ENCODE assay signal across 9 mouse cellular contexts in the genomic region with DNA sequence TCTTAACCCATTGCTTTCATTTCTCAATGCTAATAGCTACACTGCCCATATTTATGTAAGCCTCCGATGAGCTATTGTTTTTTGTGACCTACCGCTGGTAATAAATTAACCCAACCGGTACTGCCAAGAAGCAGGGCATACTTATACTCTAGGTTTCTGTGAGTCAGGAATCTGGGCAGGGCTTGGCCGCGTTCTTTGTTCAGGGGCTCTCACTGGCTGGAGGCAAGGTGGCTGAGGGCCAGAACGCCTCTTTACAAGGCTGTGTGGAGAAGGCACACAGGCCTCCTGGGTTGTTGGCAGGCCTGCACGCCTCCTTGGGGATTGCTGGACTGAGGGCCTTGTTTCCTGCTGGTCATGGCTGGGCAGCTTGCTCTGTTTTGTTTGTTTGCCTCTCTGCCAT. TPM values are rescaled to one million over a fixed set of nuclear protein-coding genes. Genes with fewer than 3 reads are reported as not detected.
DNase-seq lines count a peak whose midpoint lies in the region; ATAC-seq and TF ChIP-seq lines count a peak whose summit lies in the region.
"Had no signal": no experiment of that assay in that cellular context is flagged by ENCODE, and none has a peak within 500 bp of the region (broad histone marks: within the 10 kb centered on the region; RNA-seq: fewer than 3 reads in every experiment).

No protein-coding gene starts in this region.

- no peaks in the 10 kb centered on the region for H3K9me3 ChIP-seq in heart, embryonic 16.5 days (replicated peaks; ENCODE audit: control insufficient read depth, low read length)
- no peaks in the 10 kb centered on the region for H3K9me3 ChIP-seq in midbrain, postnatal 0 days (ENCODE audit: low read length)
- H3K9me3 ChIP-seq: embryonic facial prominence, embryonic 12.5 days had no signal

- intact Hi-C loops in heart, postnatal 25 days (cut with DNase I), result no loop called here

- H3K27ac ChIP-seq in heart, embryonic 16.5 days (ENCODE audit: low read length), result peak overlapping the region; percentile 47; the same call in 1 of the 2 replicates
- H3K27ac ChIP-seq in midbrain, postnatal 0 days (ENCODE audit: low read depth, low read length), result no peak overlapping the region
- H3K27ac ChIP-seq: embryonic facial prominence, embryonic 12.5 days had no signal

- ATAC-seq in heart, embryonic 16.5 days (replicated peaks; ENCODE audit: extremely low read depth, insufficient read depth, low FRiP score), result peak; percentile 55; the same call in 1 of the 2 replicates
- peak; percentile 34 for ATAC-seq in midbrain, postnatal 0 days (ENCODE audit: low FRiP score)

- H3K27me3 ChIP-seq in heart, embryonic 16.5 days (ENCODE audit: control insufficient read depth, insufficient read depth, low read length), result no peaks in the 10 kb centered on the region
- H3K27me3 ChIP-seq in midbrain, postnatal 0 days (ENCODE audit: insufficient read depth, low read length), result no peaks in the 10 kb centered on the region
- H3K27me3 ChIP-seq: embryonic facial prominence, embryonic 12.5 days had no signal

- H3K36me3 ChIP-seq in heart, embryonic 16.5 days (ENCODE audit: control insufficient read depth, insufficient read depth), result no peaks in the 10 kb centered on the region
- H3K36me3 ChIP-seq in midbrain, postnatal 0 days (ENCODE audit: insufficient read depth, low read length), result no peaks in the 10 kb centered on the region
- H3K36me3 ChIP-seq: embryonic facial prominence, embryonic 12.5 days had no signal

- H3K4me3 ChIP-seq in heart, embryonic 16.5 days (ENCODE audit: low read length), result no peak overlapping the region
- no peak overlapping the region for H3K4me3 ChIP-seq in midbrain, postnatal 0 days (ENCODE audit: low read depth, low read length)
- H3K4me3 ChIP-seq: embryonic facial prominence, embryonic 12.5 days had no signal

- DNase-seq in heart, adult 9 months (ENCODE audit: low spot score in 2 of 2), result peak; percentile 13 to 15
- no peak for DNase-seq in heart, postnatal 25 days (ENCODE audit: low spot score)
- DNase-seq in adrenal gland, postnatal 25 days, result peak; percentile 82
- peak; percentile 95 to 98 for DNase-seq in kidney, postnatal 36 days
- peak; percentile 76 for DNase-seq in midbrain, postnatal 0 days (ENCODE audit: low spot score)
- DNase-seq in left cerebral cortex, adult 11 months (ENCODE audit: low spot score), result no peak
- no peak for DNase-seq in thymus, postnatal 4 days

- H3K4me1 ChIP-seq in heart, embryonic 16.5 days (ENCODE audit: control insufficient read depth, insufficient read depth, low read length), result no peaks in the 10 kb centered on the region
- H3K4me1 ChIP-seq in midbrain, postnatal 0 days (ENCODE audit: insufficient read depth, low read length), result peaks cover 4% of the 10 kb centered on the region; the same call in 1 of the 2 replicates
- H3K4me1 ChIP-seq: embryonic facial prominence, embryonic 12.5 days had no signal

- no peak overlapping the region for H3K4me2 ChIP-seq in heart, embryonic 16.5 days (ENCODE audit: low read depth, low read length)
- H3K4me2 ChIP-seq in midbrain, postnatal 0 days (ENCODE audit: low read depth, low read length, poor library complexity, severe bottlenecking), result no peak overlapping the region
- H3K4me2 ChIP-seq: embryonic facial prominence, embryonic 12.5 days had no signal

- no peak for TF ChIP-seq CTCF in midbrain, postnatal 0 days (IDR thresholded peaks at IDR 0.05)

- no peak overlapping the region for H3K9ac ChIP-seq in heart, embryonic 16.5 days (ENCODE audit: low read length)
- no peak overlapping the region for H3K9ac ChIP-seq in midbrain, postnatal 0 days (replicated peaks; ENCODE audit: low read length, poor library complexity, severe bottlenecking)
- H3K9ac ChIP-seq: embryonic facial prominence, embryonic 12.5 days had no signal

- WGBS in heart, embryonic 16.5 days, result 37% methylated on average over 7 of the region's 7 CpGs
- WGBS in midbrain, postnatal 0 days, result 43% methylated on average over 7 of the region's 7 CpGs

RNA-seq across cellular contexts. Expression of a gene that starts 1.1 kb away (rescaled TPM):
- total RNA-seq in heart, postnatal 25 days (2021), result under 1 TPM; 0.36 to 0.49 TPM
- total RNA-seq in adrenal gland, postnatal 25 days (2021), result 0.46 TPM in 1 of 2 replicates, not detected in the other
- polyA plus RNA-seq in heart, embryonic 16.5 days (2015; fragmentation: Nextera tagmentation; extraction: Ambion mirVana), result 0.32 and 0.99 TPM in 2 replicates
- total RNA-seq in midbrain, postnatal 0 days (2014; rRNA removed), result 51.4 and 55.4 TPM in 2 replicates
- polyA plus RNA-seq in midbrain, postnatal 0 days (2015; fragmentation: Nextera tagmentation; extraction: Ambion mirVana), result 43.9 and 45.7 TPM in 2 replicates

RNA-seq across cellular contexts. Expression of a gene that starts 45.3 kb away (rescaled TPM):
- 10 to 100 TPM; 10.4 to 12.5 TPM for total RNA-seq in heart, postnatal 25 days (2021)
- 7.9 and 17.4 TPM in 2 replicates for total RNA-seq in adrenal gland, postnatal 25 days (2021)
- 5.2 and 6.9 TPM in 2 replicates for polyA plus RNA-seq in heart, embryonic 16.5 days (2015; fragmentation: Nextera tagmentation; extraction: Ambion mirVana)
- 6.4 and 9.8 TPM in 2 replicates for total RNA-seq in midbrain, postnatal 0 days (2014; rRNA removed)
- 2.6 and 3.1 TPM in 2 replicates for polyA plus RNA-seq in midbrain, postnatal 0 days (2015; fragmentation: Nextera tagmentation; extraction: Ambion mirVana)

Comparison
In these comparisons a context has a peak if more than half of its experiments do, and no peak if none do; other contexts are left out.
1. DNase-seq: peak in heart, adult 9 months (2 of 2), adrenal gland, postnatal 25 days (single experiment), kidney, postnatal 36 days (2 of 2) and midbrain, postnatal 0 days (single experiment); none in heart, postnatal 25 days (single experiment), left cerebral cortex, adult 11 months (single experiment) and thymus, postnatal 4 days (single experiment).
2. RNA of a gene that starts 1.1 kb away (total RNA-seq): 51.4 to 55.4 TPM in midbrain, postnatal 0 days; 0.36 to 0.49 TPM in heart, postnatal 25 days and 0.46 TPM in adrenal gland, postnatal 25 days; every median in the first group is over 10 times any median in the second.